Mouse (Mus musculus): ENCODE data around the gene Rfx4.

The Rfx4 gene

DNA sequence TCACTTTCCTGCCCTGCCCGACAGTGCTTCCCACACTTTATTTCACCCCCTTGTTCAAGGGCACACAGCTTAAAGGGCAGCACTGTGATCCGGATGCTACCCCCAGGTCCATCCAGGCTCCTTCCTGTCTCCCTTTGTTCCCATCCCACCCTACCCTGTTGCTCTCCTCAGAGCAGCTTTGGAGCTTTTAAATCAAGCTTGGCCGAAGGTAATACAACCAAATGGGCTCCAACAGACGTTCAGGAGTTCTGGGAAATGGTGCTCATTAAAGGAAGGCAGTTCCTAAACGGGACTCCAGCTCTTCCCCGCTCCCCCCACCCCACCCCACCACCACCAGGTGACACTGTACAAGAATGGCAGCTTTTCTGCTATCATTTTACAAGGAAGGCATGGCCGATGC is 154.3 kb downstream of the Rfx4 start:
- no peak for DNase-seq (ENCODE audit: low spot score)

GRCm38 (mm10) chr10:84910758-84911384 is 155.0 kb downstream of the Rfx4 start:
- no peak for DNase-seq (ENCODE audit: low spot score)

DNA sequence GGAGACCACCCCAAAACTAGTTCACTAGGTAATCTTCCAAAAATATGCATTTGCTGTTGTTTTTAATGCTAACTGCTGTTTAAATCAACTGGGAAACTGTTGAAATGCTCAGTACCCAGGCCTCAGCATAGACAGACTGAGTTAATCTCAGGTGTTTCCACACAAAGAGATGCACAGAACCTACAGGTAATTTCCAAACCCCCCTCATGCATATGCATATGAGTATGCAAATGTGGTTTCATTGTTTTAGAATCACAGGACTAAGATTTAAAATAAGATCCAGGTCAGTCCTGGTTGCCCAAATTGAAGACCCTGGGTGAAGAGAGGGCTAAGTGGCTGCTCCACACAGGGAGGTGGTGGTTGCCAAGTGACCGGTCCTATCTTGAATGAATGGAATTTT is 157.3 kb downstream of the Rfx4 start:
- DNase-seq (ENCODE audit: low spot score): no peak

DNA sequence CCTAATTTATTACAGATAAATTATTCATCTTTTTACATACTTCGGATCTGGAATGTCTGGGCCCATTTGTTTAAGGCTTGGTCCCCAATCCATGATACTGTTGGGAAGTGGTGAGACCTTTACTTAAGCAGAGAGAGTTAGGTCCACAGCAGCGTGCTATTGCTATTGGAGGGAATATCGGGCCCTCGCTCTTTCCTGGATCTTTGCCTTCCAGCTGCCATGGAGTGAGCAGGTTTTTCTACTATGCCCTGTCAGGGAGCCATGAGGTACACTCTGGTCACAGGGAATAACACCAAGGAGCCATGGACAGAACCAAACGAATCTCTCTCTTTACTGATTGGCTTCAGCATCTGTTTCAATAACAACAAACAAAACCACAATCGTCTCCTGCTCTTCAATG is 159.6 kb downstream of the Rfx4 start:
- DNase-seq (ENCODE audit: low spot score): no peak

DNA sequence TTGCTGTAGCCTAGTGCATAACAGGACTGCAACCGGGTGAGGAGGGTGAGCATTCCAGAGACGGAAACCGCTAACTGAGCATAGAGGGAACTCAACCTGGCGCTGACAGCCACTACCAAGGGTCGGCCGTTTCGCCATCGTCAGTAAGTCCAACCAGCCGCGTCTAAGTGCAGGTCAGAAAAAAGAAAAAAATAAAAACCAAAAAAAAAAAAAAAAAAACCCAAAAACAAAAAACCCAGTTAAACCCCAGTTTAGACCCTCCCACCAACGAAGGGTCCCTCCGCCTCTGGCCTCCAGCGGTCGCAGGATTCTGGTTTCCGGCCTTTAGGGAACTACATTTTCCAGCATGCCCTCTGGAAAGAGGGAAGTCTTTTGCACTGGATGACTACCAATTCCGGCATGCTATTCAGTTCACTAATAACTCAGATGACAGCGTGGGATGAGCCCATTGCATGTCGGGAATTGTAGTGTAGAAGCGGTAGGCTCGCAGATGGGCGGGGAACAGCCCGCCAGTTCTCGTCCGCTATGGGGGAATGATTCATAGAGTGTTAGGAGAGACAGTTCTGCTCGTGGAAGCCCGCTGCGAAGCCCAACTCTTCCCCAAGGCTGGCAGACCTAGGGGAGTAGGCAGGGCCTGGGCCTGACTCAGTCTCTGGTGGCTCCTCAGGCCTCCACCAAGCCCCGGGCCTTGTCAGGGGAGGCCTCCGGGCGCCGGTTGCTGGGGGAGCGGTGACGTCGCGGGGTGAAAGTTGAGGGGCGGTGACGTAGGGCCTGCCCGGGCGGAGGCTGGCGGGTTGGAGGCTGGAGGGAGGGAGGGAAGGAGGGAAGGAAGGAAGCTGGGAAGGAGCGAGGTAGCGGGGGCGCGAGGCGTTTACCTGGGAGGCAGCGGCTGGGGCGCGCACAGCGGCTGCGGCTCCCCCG is 161.2 kb downstream of the Rfx4 start, which contains the start of gene Ric8b:
Gene Ric8b, plus strand, starts transcription at position 807 of the 921 bp plus-strand sequence.
- DNase-seq (ENCODE audit: low spot score): peak; percentile 99

- no peak for DNase-seq (ENCODE audit: low spot score)
Measured at GRCm38 (mm10) chr10:84917731-84918095, 161.9 kb downstream of the Rfx4 start.

DNA sequence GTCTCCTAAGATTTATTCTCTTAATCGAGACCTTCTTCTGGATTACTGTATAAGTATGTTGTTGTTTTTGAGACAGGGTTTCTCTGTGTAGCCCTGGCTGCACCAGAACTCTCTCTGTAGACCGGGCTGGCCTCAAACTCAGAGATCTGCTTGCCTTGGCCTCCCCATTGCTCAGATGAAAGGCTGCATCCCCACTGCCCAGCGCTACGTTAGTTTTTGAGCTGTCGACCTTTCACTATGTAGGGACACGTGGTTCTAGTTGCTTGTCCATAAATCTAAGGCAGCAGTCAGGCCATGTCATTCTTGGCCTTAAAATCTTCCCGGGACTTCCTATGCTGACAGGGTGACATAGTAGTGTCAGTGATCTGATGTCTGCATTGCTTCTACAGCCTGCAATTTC is 170.5 kb downstream of the Rfx4 start:
- no peak for DNase-seq (ENCODE audit: low spot score)

DNA sequence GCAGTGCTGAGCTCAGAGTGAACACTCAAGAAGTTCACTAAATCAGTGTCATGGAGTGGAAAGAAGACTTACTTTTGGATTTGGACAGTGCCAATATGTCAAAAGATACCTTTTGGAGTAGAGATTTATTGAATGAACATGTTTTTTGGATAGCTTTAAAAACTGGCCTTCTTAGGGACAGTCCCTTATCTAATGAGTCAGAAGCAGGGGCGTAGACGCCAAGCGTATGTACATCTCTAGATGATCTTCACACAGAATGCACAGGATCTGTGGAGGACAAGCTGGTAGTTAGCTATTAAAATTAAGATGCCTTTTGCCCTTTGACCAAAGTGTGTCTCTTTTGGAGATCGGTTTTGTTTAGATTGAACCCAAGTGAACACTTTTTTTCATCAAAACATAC is 171.0 kb downstream of the Rfx4 start:
- no peak for DNase-seq (ENCODE audit: low spot score)

GRCm38 (mm10) chr10:84928465-84928864 is 172.6 kb downstream of the Rfx4 start:
- DNase-seq (ENCODE audit: low spot score): no peak

DNA sequence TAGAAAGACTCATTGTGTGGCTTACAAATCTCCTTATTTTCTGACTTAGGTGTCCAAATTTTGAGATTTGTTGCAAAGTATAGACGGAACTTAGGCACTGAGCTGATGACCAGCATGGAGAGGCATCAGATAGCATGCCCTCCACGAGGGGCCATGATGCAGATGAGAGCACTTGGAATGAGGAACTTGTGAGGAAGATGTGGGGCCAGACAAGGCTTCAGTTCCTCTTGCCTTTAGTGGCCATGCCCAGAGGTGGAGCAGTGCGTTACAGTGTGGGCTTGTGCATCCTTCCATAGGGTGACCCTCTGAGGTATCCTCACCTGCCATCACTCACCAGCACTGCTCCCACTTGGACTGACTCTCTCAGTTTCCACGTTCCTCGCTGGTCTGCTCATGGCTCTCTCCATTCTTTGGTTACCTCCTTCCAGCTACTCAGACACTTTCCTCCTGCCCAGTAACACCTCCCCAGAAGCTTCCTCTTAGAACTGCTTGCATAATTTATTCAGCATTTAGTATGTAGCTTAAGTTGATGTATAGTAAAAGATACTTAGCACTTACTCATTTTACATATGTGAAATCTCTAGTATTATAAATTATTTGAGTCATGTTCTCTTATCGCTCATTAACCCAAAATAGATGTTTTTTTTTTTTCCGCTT is 179.8 kb downstream of the Rfx4 start:
- DNase-seq (ENCODE audit: low spot score): no peak

- no peak for DNase-seq (ENCODE audit: low spot score)
Measured at GRCm38 (mm10) chr10:84936832-84937515, 181.1 kb downstream of the Rfx4 start.

- DNase-seq (ENCODE audit: low spot score): no peak
Measured at GRCm38 (mm10) chr10:84938094-84938820, 182.4 kb downstream of the Rfx4 start.

DNA sequence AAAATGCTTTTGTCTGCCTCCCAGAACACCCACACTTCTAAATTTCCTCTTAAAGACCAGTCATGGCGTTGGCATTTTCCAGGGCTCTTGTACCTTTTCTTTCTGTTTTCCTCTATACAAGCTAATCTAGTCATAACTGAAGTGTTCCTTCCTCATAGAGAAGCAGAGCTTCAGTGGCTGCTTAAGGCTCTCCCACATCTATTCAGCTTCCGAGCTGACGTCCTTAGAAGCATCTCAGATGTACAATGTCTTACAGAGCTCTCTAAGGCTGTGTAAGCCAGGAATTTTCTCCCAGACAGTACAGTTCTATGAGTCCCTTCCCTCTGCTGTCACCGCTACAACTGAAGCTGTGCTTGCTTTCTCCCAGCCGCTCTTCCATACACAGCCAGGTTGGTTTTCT is 183.0 kb downstream of the Rfx4 start:
- no peak for DNase-seq (ENCODE audit: low spot score)

- DNase-seq (ENCODE audit: low spot score): no peak
Measured at GRCm38 (mm10) chr10:84940356-84940755, 184.5 kb downstream of the Rfx4 start.

DNA sequence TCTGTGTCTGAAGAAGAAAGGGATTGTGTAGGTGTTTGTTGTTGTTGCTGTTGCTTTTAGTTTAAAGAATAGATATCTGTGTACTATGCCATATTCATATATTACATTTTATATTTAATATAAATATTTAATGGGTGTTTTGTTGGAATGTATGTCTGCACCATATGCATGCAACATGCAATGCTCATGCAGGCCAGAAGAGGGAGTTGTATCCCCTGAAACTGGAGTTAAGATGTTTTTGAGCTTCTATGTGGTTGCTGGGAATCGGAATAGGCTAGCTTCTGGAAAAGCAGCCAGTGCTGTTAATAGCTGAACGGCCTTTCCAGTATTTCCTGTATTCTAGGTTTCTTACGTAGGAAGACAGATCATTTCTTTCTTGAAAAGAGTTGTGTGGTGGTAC is 189.8 kb downstream of the Rfx4 start:
- no peak for DNase-seq (ENCODE audit: low spot score)

- peak; percentile 25 for DNase-seq (ENCODE audit: low spot score)
Measured at GRCm38 (mm10) chr10:84948970-84949683, 193.3 kb downstream of the Rfx4 start.

- no peak for DNase-seq (ENCODE audit: low spot score)
Measured at GRCm38 (mm10) chr10:84949684-84950010, 193.8 kb downstream of the Rfx4 start.

- DNase-seq (ENCODE audit: low spot score): no peak
Measured at GRCm38 (mm10) chr10:84950384-84950783, 194.5 kb downstream of the Rfx4 start.

GRCm38 (mm10) chr10:84954236-84954635 is 198.4 kb downstream of the Rfx4 start:
- no peak for DNase-seq (ENCODE audit: low spot score)
